Mouse (Mus musculus): ENCODE measurements around the gene 1700008O03Rik. TPM values are rescaled to one million over a fixed set of nuclear protein-coding genes. Genes with fewer than 3 reads are reported as not detected.

Gene 1700008O03Rik
- 0.66 TPM for polyA plus RNA-seq (2017; shearing (Covaris generic))

DNA sequence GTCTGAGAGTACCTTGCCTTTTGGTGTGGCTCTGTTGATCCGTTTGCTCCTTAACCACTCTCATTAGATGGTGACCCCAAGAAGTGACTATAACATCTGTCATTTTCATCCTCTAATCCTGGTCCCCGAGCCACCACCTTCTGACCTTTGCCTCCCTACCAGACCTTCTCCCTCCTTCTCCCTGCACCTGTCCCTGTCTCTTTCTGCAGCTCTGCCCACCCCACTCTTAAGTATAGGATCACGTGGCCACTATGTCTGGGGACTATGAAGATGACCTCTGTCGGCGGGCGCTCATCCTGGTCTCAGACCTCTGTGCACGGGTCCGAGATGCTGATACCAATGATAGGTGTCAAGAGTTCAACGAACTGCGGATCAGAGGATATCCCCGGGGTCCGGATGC is at the start of gene 1700008O03Rik:
1700008O03Rik (minus strand) TSS at position 101 of the 400 bp plus-strand sequence.

DNA sequence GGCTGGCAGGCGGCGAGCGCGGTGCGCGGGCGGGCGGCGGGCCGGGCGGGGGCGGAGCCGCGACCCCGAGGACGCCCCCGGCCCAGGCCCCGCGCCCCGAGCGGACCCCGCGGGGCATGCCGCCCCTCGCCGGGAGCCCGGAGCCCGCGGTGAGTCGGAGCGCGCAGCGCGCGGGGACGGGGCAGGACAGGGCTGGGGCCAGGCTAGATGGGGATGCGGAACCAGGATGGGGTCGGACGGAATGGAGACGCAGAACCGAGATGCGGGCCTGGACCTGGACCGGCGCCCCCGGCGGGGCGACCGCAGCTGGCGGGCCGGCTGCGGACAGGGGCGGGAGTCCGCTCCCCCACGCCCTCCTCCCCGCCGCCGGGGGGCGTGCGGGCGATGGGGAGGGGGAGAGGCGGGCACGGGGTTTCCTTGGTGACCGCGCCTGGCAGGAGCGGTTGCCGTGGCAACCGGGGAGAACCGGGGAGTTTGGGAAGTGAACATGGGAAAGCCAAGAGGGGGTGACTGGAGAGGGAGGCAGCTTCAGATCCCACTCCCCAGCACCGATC is 43.4 kb upstream of the 1700008O03Rik start, which contains the start of gene Lrrc4b:
Lrrc4b (plus strand) TSS at position 51 of the 554 bp plus-strand sequence.

DNA sequence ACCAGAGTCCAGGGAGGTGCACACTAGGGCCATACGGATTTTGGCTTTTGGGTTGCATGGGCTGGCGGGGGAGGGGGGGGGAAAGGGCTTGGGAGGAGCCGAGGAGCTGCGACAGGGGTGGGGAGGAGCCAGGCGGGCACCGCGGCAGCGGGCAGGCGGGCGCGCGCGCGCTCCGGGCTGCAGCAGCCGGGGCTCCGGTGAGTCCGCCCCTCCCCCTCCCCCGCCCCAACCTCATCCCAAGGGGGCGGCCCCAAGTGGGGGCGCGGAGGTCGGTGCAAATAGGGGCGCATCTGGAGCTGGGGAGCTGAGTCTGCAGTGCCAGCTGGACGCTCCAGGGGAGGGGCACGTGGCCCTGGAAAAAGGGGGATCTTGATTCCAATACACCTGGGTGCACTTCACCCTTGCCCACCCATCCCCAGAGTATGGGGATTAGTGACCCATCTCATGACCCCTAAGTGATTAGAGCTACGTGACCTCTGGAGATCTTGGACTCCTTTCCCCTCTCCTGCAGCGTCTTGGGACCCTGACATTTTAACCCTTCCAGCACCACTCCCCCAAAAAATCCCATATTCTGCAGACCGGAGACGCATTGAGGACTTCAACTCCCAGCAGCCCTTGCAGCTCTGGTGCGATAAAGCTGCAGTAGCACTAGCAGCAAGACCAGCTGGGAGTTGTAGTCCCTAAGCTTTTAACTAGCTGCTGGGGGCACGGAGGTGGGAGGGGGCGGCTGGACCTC is 1.5 kb downstream of the 1700008O03Rik start, which contains the start of gene Syt3:
Syt3 (plus strand) TSS at position 123 of the 736 bp plus-strand sequence.

Other genes with a start within 250 kb of the 1700008O03Rik start
- not detected for gene Klk1b16, start 249.1 kb downstream of the 1700008O03Rik start, polyA plus RNA-seq (2017; shearing (Covaris generic))
- gene Klk1b24, start 197.6 kb downstream of the 1700008O03Rik start, polyA plus RNA-seq (2017; shearing (Covaris generic)), result not detected
- not detected for gene Klk1b3, start 187.6 kb downstream of the 1700008O03Rik start, polyA plus RNA-seq (2017; shearing (Covaris generic))
- gene Klk1b4, start 178.4 kb downstream of the 1700008O03Rik start, polyA plus RNA-seq (2017; shearing (Covaris generic)), result not detected
- not detected for gene Klk1b5, start 169.9 kb downstream of the 1700008O03Rik start, polyA plus RNA-seq (2017; shearing (Covaris generic))
- gene Klk1, start 160.5 kb downstream of the 1700008O03Rik start, polyA plus RNA-seq (2017; shearing (Covaris generic)), result not detected
- not detected for gene Gm36864, start 149.6 kb downstream of the 1700008O03Rik start, polyA plus RNA-seq (2017; shearing (Covaris generic))
- 1.1 TPM for gene 1700028J19Rik, start 139.1 kb downstream of the 1700008O03Rik start, polyA plus RNA-seq (2017; shearing (Covaris generic))
- 266 TPM for gene 2410002F23Rik, start 139.1 kb downstream of the 1700008O03Rik start, polyA plus RNA-seq (2017; shearing (Covaris generic))
- gene Acp4, start 128.4 kb downstream of the 1700008O03Rik start, polyA plus RNA-seq (2017; shearing (Covaris generic)), result not detected
- not detected for gene Gm15517, start 124.4 kb downstream of the 1700008O03Rik start, polyA plus RNA-seq (2017; shearing (Covaris generic))
- gene Clec11a, start 78.9 kb downstream of the 1700008O03Rik start, polyA plus RNA-seq (2017; shearing (Covaris generic)), result 0.46 TPM
- gene Shank1, start 75.6 kb downstream of the 1700008O03Rik start, polyA plus RNA-seq (2017; shearing (Covaris generic)), result 0.09 TPM
- 0.49 TPM for gene Syt3, start 1.7 kb downstream of the 1700008O03Rik start, polyA plus RNA-seq (2017; shearing (Covaris generic))
- gene Lrrc4b, start 43.2 kb upstream of the 1700008O03Rik start, polyA plus RNA-seq (2017; shearing (Covaris generic)), result not detected
- not detected for gene Aspdh, start 79.6 kb upstream of the 1700008O03Rik start, polyA plus RNA-seq (2017; shearing (Covaris generic))
- gene Josd2, start 82.2 kb upstream of the 1700008O03Rik start, polyA plus RNA-seq (2017; shearing (Covaris generic)), result 69.6 TPM
- gene Emc10, start 110.7 kb upstream of the 1700008O03Rik start, polyA plus RNA-seq (2017; shearing (Covaris generic)), result 180 TPM
- 3.1 TPM for gene Fam71e1, start 110.8 kb upstream of the 1700008O03Rik start, polyA plus RNA-seq (2017; shearing (Covaris generic))
- not detected for gene Mybpc2, start 138.8 kb upstream of the 1700008O03Rik start, polyA plus RNA-seq (2017; shearing (Covaris generic))
- gene Spib, start 146.3 kb upstream of the 1700008O03Rik start, polyA plus RNA-seq (2017; shearing (Covaris generic)), result not detected
- 59.9 TPM for gene Pold1, start 163.0 kb upstream of the 1700008O03Rik start, polyA plus RNA-seq (2017; shearing (Covaris generic))
- 222 TPM for gene Nr1h2, start 168.1 kb upstream of the 1700008O03Rik start, polyA plus RNA-seq (2017; shearing (Covaris generic))
- not detected for gene Napsa, start 186.6 kb upstream of the 1700008O03Rik start, polyA plus RNA-seq (2017; shearing (Covaris generic))
- not detected for gene Kcnc3, start 204.8 kb upstream of the 1700008O03Rik start, polyA plus RNA-seq (2017; shearing (Covaris generic))